Mouse (Mus musculus) ES-Bruce4 (cell line): ENCODE measurements around the gene Xylt1. TPM values are rescaled to one million over a fixed set of nuclear protein-coding genes. Genes with fewer than 3 reads are reported as not detected.

Source experiments
- H3K27ac ChIP-seq: 2 replicates; pipeline ENCODE4 v1.5.1; 2012; ENCODE audit warnings: low read length, inconsistent platforms; ENCODE audit not compliant: insufficient read depth
- H3K27me3 ChIP-seq: 2 replicates; pipeline ENCODE4 v1.6.1; 2012; ENCODE audit warnings: mild to moderate bottlenecking, low read length, inconsistent platforms; ENCODE audit not compliant: control insufficient read depth, poor library complexity, insufficient read depth, severe bottlenecking
- H3K36me3 ChIP-seq: 2 replicates; pipeline ENCODE4 v1.6.1; 2012; ENCODE audit warnings: inconsistent platforms, mild to moderate bottlenecking, low read length, moderate library complexity; ENCODE audit not compliant: control insufficient read depth, poor library complexity, insufficient read depth, severe bottlenecking
- H3K4me1 ChIP-seq: one replicate; pipeline ENCODE4 v1.8.1; 2011; ENCODE audit warnings: low read length; ENCODE audit not compliant: control insufficient read depth, insufficient read depth
- H3K4me3 ChIP-seq: 2 replicates; pipeline ENCODE4 v1.5.1; 2011; ENCODE audit warnings: low read depth, mild to moderate bottlenecking, low read length
- H3K9ac ChIP-seq: 2 replicates; pipeline ENCODE4 v1.6.1; 2012; ENCODE audit warnings: low read depth, mild to moderate bottlenecking, inconsistent platforms; ENCODE audit not compliant: poor library complexity, severe bottlenecking
- H3K9me3 ChIP-seq: replicated peaks from 2 replicates; pipeline ENCODE4 v1.6.1; 2012; ENCODE audit warnings: mild to moderate bottlenecking, low read length, inconsistent platforms; ENCODE audit not compliant: control insufficient read depth, poor library complexity, insufficient read depth, severe bottlenecking
- CTCF ChIP-seq: IDR thresholded peaks from one replicate; pipeline ENCODE4 v1.8.1; 2011; ENCODE audit warnings: low read depth, low read length
- EP300 ChIP-seq: IDR thresholded peaks from 2 replicates; pipeline ENCODE4 v1.6.1; 2011; ENCODE audit warnings: low read depth, low read length; ENCODE audit not compliant: insufficient read depth
- POLR2A ChIP-seq: IDR thresholded peaks from one replicate; pipeline ENCODE4 v1.8.1; 2011; ENCODE audit warnings: low read length; ENCODE audit not compliant: insufficient read depth
- polyA plus RNA-seq: library from polyadenylated mRNA; stranded (reverse); fragments of >200 nt; gene quantifications from 2 replicates; pipeline ENCODE4 v1.2.4, GENCODE M21; 2011; ENCODE audit warnings: low read depth; ENCODE audit not compliant: missing spikeins, insufficient read depth, insufficient read length

Xylt1 gene
- polyA plus RNA-seq, 1 experiment, result 1.2 TPM

DNA sequence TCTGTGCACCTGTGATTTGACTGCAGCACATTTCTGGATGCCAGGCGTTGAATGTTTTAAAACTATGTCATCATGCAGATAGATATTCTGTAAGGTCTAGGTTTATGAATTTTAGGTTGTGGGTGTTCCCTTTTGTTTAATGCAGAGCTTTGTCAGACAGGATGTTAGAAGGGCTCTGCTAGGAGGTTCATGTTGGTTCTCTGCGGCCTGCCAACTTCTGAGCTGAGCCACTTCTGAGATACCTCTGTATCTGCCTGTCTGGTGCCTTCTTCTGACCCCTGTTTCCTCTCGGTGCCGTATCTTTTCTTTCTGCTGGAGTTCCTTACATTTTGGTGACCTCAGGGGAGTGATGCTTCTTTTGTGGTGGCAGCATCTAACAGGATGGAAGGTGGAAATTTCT lies 44.1 kb downstream of the Xylt1 start:
- Histone ChIP-seq H3K27ac (no peak overlapping the region), H3K36me3 (no peaks in the 10 kb centered on the region), H3K4me3 (no peak overlapping the region), H3K9me3 (no peaks in the 10 kb centered on the region), H3K4me1 (peaks cover 3% of the 10 kb centered on the region), H3K9ac (no peak overlapping the region), H3K27me3 (no peaks in the 10 kb centered on the region)
- TF ChIP-seq EP300 (no peak), POLR2A (no peak), CTCF (no peak)

DNA sequence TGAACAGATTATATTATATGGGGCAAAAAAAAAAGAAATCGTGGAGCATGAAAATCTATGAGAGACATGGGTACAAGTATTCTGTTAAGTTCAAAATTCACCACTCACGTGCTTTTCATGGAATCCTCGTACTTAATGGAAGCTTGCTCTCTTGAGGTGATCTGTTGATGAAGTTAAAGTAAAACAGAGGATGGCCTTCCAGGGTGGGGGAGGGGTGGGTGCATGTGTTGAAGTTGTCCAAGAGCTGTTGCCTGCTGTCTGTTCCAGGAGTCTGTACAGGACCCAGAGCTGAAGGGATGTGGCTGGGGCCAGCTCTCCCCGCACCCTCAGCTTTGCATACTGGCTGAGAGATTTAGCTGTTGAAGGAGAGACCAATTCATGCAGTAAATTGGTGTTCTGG lies 45.6 kb downstream of the Xylt1 start:
- Histone ChIP-seq H3K36me3 (no peaks in the 10 kb centered on the region), H3K4me3 (no peak overlapping the region), H3K27ac (no peak overlapping the region), H3K9me3 (no peaks in the 10 kb centered on the region), H3K27me3 (no peaks in the 10 kb centered on the region), H3K9ac (no peak overlapping the region), H3K4me1 (peaks cover 2% of the 10 kb centered on the region)
- TF ChIP-seq CTCF (no peak), POLR2A (no peak), EP300 (no peak)

DNA sequence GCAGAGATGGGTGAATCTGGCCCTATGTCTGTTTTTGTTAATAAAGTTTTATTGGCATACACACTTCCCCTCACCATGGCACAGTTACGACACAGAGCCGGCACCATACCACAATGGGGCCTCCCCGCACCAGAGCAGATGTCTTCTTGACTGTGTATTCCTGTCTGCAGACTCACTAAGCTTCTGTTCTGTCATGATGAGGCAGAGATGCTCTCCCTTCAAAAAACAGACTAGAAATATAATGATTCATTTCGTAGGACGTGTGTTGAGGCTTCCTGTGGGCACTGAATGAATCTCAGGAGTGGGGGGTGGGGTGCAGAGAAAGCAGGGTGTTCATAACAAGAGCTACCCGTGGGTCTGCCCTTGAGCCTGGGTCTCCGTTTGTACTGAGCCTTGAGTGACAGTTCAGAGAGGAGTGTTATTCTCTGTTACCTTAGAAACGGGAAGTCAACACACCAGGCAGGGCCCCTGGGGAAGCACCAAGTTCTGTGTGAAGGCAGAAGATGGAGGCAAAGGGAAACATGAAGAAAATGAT lies 48.0 kb downstream of the Xylt1 start:
- no peaks in the 10 kb centered on the region for H3K36me3 ChIP-seq
- peaks cover 2% of the 10 kb centered on the region for H3K4me1 ChIP-seq
- no peaks in the 10 kb centered on the region for H3K27me3 ChIP-seq
- no peaks in the 10 kb centered on the region for H3K9me3 ChIP-seq
- no peak overlapping the region for H3K27ac ChIP-seq
- no peak overlapping the region for H3K4me3 ChIP-seq
- TF ChIP-seq POLR2A, result no peak
- TF ChIP-seq EP300, result no peak
- no peak for TF ChIP-seq CTCF
- no peak overlapping the region for H3K9ac ChIP-seq

DNA sequence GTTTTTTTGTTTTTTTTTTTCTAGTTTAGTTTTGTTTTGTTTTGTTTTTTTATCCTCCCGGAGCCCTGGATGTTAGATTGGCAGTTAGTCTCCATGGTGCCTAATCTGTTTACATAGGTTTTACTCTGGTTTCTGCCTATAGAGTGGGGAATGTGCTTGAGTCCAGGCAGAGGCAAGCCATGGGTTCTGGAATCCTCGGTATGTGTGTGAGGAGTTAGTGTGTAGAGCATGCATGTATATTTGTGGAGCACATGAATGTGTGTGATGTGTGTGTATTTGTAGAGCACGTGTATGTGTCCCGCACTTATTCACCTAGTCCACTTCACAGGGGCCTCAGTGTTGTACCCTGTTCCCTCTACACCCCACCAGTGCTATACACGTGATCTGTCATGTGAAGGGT lies 48.7 kb downstream of the Xylt1 start:
- no peaks in the 10 kb centered on the region for H3K36me3 ChIP-seq
- TF ChIP-seq POLR2A (no peak), CTCF (no peak), EP300 (no peak)
- H3K9ac ChIP-seq, result no peak overlapping the region
- no peak overlapping the region for H3K27ac ChIP-seq
- no peaks in the 10 kb centered on the region for H3K27me3 ChIP-seq
- H3K9me3 ChIP-seq, result no peaks in the 10 kb centered on the region
- no peak overlapping the region for H3K4me3 ChIP-seq
- H3K4me1 ChIP-seq, result peaks cover 2% of the 10 kb centered on the region

DNA sequence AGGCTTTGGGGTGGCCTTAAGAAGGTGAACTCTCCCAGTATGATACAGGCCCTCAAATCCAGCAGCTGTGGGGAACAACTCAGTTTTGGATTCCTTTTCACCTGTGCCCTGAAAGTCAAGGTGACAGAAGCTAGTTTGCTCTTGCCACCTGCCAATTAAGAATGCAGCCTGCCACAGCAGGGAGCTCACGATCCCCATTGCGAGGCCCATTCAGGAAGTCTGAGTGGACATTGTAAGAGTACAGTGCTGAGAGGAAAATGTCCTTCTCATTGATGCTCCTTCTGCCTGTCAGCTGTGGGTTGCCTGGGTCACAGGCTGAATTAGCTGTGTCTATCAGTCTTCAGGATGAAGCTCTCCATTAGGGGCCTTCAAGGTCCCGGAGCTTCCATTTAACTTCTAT lies 49.1 kb downstream of the Xylt1 start:
- Histone ChIP-seq H3K27ac (no peak overlapping the region), H3K9me3 (no peaks in the 10 kb centered on the region), H3K4me1 (peaks cover 2% of the 10 kb centered on the region), H3K4me3 (no peak overlapping the region), H3K36me3 (no peaks in the 10 kb centered on the region), H3K27me3 (no peaks in the 10 kb centered on the region), H3K9ac (no peak overlapping the region)
- no peak for TF ChIP-seq EP300
- no peak for TF ChIP-seq CTCF
- no peak for TF ChIP-seq POLR2A

DNA sequence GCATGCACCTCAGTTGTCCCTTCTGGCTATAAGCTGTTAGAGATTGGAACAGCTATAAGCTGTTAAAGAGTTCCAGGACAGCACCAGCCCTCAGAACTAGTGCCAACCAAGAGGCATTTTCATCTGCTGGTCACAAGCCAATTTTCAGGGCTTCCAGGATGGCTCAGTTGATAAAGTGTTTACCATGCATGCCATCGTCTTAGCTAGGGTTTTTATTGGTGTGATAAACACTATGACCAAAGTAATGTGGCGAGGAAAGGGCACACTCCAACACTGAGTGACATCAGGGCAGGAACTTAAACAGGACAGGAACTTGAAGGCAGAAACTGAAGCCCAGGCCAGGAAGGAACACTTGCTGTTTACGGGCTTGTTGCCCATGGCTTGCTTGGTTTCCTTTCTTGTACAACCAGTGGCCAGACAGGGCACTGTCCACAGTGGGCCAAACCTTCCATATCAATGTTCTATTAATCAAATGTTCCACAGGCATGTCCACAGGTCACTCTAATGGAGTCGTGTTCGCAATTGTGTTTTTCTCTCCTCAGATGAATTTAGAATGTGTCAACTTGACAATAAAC lies 49.7 kb downstream of the Xylt1 start:
- no peak for TF ChIP-seq CTCF
- TF ChIP-seq EP300, result no peak
- no peak for TF ChIP-seq POLR2A
- Histone ChIP-seq H3K27ac (no peak overlapping the region), H3K36me3 (no peaks in the 10 kb centered on the region), H3K4me1 (peaks cover 2% of the 10 kb centered on the region), H3K27me3 (no peaks in the 10 kb centered on the region), H3K9me3 (no peaks in the 10 kb centered on the region), H3K4me3 (no peak overlapping the region), H3K9ac (no peak overlapping the region)
